Mouse (Mus musculus) intestine, postnatal 0 days (tissue): ENCODE data around the gene Gpc3. TPM values are rescaled to one million over a fixed set of nuclear protein-coding genes. Genes with fewer than 3 reads are reported as not detected.

Experiments used
- ATAC-seq: fragments of 200-750 bp; cut with Nextera tagmentation; 2 replicates; pipeline ENCODE4 v1.8.0; 2017; ENCODE audit warnings: mild to moderate bottlenecking, moderate TSS enrichment, moderate library complexity
- H3K27ac ChIP-seq: fragments of 300-500 bp; sonication (generic); 2 replicates; pipeline ENCODE4 v1.5.1; 2014; ENCODE audit warnings: mild to moderate bottlenecking, low read depth, low read length, moderate library complexity
- H3K27me3 ChIP-seq: fragments of 300-500 bp; sonication (generic); replicated peaks from 2 replicates; pipeline ENCODE4 v1.6.1; 2014; ENCODE audit warnings: low read length, mixed read lengths; ENCODE audit not compliant: control insufficient read depth, insufficient read depth
- H3K36me3 ChIP-seq: fragments of 300-500 bp; sonication (generic); 2 replicates; pipeline ENCODE4 v1.6.1; 2014; ENCODE audit warnings: mild to moderate bottlenecking, moderate library complexity; ENCODE audit not compliant: control insufficient read depth, insufficient read depth
- H3K4me1 ChIP-seq: fragments of 300-500 bp; sonication (generic); replicated peaks from 2 replicates; pipeline ENCODE4 v1.6.1; 2014; ENCODE audit warnings: antibody characterized with exemption, low read length, mixed read lengths; ENCODE audit not compliant: control insufficient read depth, insufficient read depth
- H3K4me2 ChIP-seq: fragments of 300-500 bp; sonication (generic); replicated peaks from 2 replicates; pipeline ENCODE4 v1.6.1; 2014; ENCODE audit warnings: low read depth, mild to moderate bottlenecking, moderate library complexity
- H3K4me3 ChIP-seq: fragments of 300-500 bp; sonication (generic); 2 replicates; pipeline ENCODE4 v1.5.1; 2014; ENCODE audit warnings: low read depth, low read length
- H3K9ac ChIP-seq: fragments of 300-500 bp; sonication (generic); 2 replicates; pipeline ENCODE4 v1.6.1; 2014; ENCODE audit warnings: mild to moderate bottlenecking, low read depth, low read length
- H3K9me3 ChIP-seq: fragments of 300-500 bp; sonication (generic); 2 replicates; pipeline ENCODE4 v1.6.1; 2016; ENCODE audit warnings: mixed run types; ENCODE audit not compliant: control insufficient read depth
- CTCF ChIP-seq: sonication (generic); IDR thresholded peaks from 2 replicates; pipeline ENCODE4 v1.5.1; 2016; ENCODE audit warnings: low read depth, mild to moderate bottlenecking, control low read depth, antibody characterized with exemption, moderate library complexity
- WGBS: fragments of 180-500 bp; shearing (Covaris S2); extraction: QIAGEN DNeasy Blood & Tissue Kit; methylation state at CpG from one replicate; pipeline ENCODE4 v1.1.7; 2014; 5-methylcytosine and 5-hydroxymethylcytosine counted together
- polyA plus RNA-seq: library from polyadenylated mRNA; unstranded; fragments of >200 nt; fragmentation: Nextera tagmentation; extraction: Ambion mirVana; gene quantifications from 2 replicates; pipeline ENCODE4 v1.2.1, GENCODE M21; 2015

The Gpc3 gene
- polyA plus RNA-seq, 1 experiment from 2014 or later, result 240 TPM

DNA sequence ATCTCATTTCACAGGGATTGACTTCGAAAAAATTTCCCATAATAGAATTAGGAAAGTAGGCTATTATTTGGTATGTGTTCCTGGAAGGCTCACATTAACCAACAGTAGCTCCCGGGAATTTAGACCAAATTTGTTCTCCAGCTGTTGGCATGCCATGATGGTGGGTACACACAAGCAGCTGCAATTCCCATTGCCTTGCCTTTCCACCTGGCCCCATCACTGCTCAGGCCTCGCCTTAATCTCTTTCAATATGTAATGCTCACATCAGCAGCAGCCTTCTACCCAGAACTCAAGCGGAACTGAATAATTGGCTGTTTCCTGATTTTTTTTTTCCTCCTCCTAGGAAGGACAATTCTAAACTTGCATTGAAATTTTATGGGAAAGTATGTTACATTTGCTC lies 102.6 kb downstream of the Gpc3 start:
- Histone ChIP-seq H3K4me2 (no peak overlapping the region), H3K4me3 (no peak overlapping the region), H3K27me3 (no peaks in the 10 kb centered on the region), H3K27ac (no peak overlapping the region), H3K4me1 (no peaks in the 10 kb centered on the region), H3K9me3 (no peaks in the 10 kb centered on the region), H3K36me3 (no peaks in the 10 kb centered on the region), H3K9ac (no peak overlapping the region)
- TF ChIP-seq CTCF, result no peak
- WGBS, result 88% methylated on average over 4 of the region's 4 CpGs
- no peak for ATAC-seq

GRCm38 (mm10) chrX:52503857-52504256 lies 109.9 kb downstream of the Gpc3 start:
- Histone ChIP-seq H3K9me3 (no peaks in the 10 kb centered on the region), H3K27me3 (no peaks in the 10 kb centered on the region), H3K9ac (no peak overlapping the region), H3K4me2 (no peak overlapping the region), H3K36me3 (no peaks in the 10 kb centered on the region), H3K27ac (no peak overlapping the region), H3K4me1 (no peaks in the 10 kb centered on the region), H3K4me3 (no peak overlapping the region)
- TF ChIP-seq CTCF, result no peak
- no peak for ATAC-seq
- WGBS, result 55% methylated on average over 3 of the region's 3 CpGs

DNA sequence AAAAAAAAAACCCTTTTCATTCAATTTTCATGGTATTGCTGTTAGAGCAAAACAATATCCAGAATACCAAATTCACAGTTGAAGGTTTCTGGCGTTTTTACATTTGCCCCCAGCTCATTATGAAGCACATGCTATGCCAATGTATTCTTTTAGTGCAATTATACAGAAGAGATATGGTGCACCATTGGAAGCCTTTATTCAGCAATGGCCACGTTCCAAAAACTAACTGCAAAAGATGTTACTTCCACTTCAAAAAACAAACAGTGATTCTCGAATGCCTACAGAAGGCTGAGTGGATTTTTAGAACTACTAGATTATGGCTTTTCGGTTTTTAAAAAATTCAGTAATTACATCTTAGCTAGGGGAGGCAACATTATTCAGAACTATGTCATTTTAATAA lies 124.3 kb downstream of the Gpc3 start:
- H3K9ac ChIP-seq, result no peak overlapping the region
- H3K27me3 ChIP-seq, result no peaks in the 10 kb centered on the region
- 73% methylated on average over 4 of the region's 4 CpGs for WGBS
- H3K36me3 ChIP-seq, result no peaks in the 10 kb centered on the region
- no peak for TF ChIP-seq CTCF
- H3K4me2 ChIP-seq, result no peak overlapping the region
- no peak for ATAC-seq
- H3K4me3 ChIP-seq, result no peak overlapping the region
- H3K9me3 ChIP-seq, result no peaks in the 10 kb centered on the region
- no peaks in the 10 kb centered on the region for H3K4me1 ChIP-seq
- no peak overlapping the region for H3K27ac ChIP-seq

DNA sequence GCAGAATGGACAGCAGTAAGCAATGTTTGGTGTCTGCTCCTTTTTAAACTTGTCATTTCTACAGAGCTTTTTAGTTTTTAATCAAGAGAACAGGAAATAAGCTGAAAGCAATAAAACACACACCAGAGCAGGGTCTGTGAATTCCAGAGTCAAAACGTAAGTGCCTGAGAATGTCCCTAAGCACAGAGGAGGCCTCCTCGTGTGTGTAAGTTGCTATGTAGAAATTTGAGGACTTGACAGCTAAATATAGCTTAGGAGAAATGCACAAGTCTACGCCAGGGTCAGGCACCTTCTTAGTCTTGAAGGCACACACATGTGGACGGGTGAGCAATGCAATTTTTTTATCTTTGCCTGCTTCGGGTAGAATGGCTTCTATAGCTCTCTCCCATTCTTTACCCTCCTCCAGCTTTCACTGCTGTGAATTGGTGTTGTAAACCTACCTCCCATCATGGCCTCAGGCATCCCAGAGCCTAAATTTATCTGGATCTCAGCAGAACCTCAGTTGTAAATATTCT lies 158.6 kb downstream of the Gpc3 start:
- no peak overlapping the region for H3K4me3 ChIP-seq
- H3K4me1 ChIP-seq, result no peaks in the 10 kb centered on the region
- H3K36me3 ChIP-seq, result no peaks in the 10 kb centered on the region
- TF ChIP-seq CTCF, result no peak
- no peaks in the 10 kb centered on the region for H3K27me3 ChIP-seq
- ATAC-seq, result no peak
- WGBS, result 44% methylated on average over 5 of the region's 5 CpGs
- H3K9me3 ChIP-seq, result no peaks in the 10 kb centered on the region
- H3K27ac ChIP-seq, result no peak overlapping the region
- H3K9ac ChIP-seq, result no peak overlapping the region
- H3K4me2 ChIP-seq, result no peak overlapping the region

GRCm38 (mm10) chrX:52453445-52454182 lies 160.1 kb downstream of the Gpc3 start:
- Histone ChIP-seq H3K4me1 (no peaks in the 10 kb centered on the region), H3K9me3 (no peaks in the 10 kb centered on the region), H3K27ac (no peak overlapping the region), H3K27me3 (no peaks in the 10 kb centered on the region), H3K4me2 (no peak overlapping the region), H3K4me3 (no peak overlapping the region), H3K9ac (no peak overlapping the region), H3K36me3 (no peaks in the 10 kb centered on the region)
- peak; percentile 96 for TF ChIP-seq CTCF
- no peak for ATAC-seq
- WGBS, result 31% methylated on average over 6 of the region's 6 CpGs

DNA sequence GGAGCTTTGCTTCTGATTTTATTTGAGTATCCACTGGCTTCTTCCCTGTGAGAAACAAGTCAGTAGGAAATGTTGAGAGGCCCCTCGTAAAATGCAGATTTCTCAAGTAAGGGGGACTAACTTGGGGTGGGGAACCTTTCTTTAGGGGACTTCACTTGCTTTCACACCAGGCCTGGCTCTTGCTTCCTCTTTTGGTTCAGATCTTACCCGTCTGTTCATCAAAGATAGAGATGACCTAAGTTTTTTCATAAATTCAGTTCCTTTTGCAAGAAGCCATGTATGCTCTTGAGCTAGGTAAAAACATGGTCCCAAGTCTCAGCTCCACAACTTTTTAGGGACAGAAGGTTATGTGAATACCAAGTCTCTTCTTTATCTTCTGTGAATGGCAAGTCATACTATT lies 164.6 kb downstream of the Gpc3 start:
- no peak overlapping the region for H3K4me2 ChIP-seq
- H3K27ac ChIP-seq, result no peak overlapping the region
- no peak overlapping the region for H3K4me3 ChIP-seq
- no peaks in the 10 kb centered on the region for H3K4me1 ChIP-seq
- no peak overlapping the region for H3K9ac ChIP-seq
- 79% methylated on average over 2 of the region's 2 CpGs for WGBS
- no peaks in the 10 kb centered on the region for H3K27me3 ChIP-seq
- no peaks in the 10 kb centered on the region for H3K9me3 ChIP-seq
- no peak for TF ChIP-seq CTCF
- no peaks in the 10 kb centered on the region for H3K36me3 ChIP-seq
- no peak for ATAC-seq
